Mouse (Mus musculus) central nervous system, embryonic 11.5 days (tissue): ENCODE measurements around the gene Crbn. TPM values are rescaled to one million over a fixed set of nuclear protein-coding genes. Genes with fewer than 3 reads are reported as not detected.

Experiments used
- polyA plus RNA-seq: library from polyadenylated mRNA; depleted of rRNA; stranded (reverse); fragments of >200 nt; gene quantifications from 2 replicates; pipeline ENCODE4 v1.2.3, GENCODE M21; 2012; rRNA removed

The Crbn gene
- 23.4 and 30.9 TPM in 2 replicates for polyA plus RNA-seq

GRCm38 (mm10) chr6:106799333-106800226 is at the start of gene Crbn:
Gene Crbn (minus strand): TSS chr6:106800077.

GRCm38 (mm10) chr6:106768640-106769289 is 31.1 kb downstream of the Crbn start, which contains the start of gene Trnt1:
Gene Trnt1 (plus strand): TSS chr6:106769120.

GRCm38 (mm10) chr6:106748887-106749388 is 50.9 kb downstream of the Crbn start, which contains the start of gene Il5ra:
Gene Il5ra (minus strand): TSS chr6:106749037.

Other genes starting within 250 kb of the Crbn start
- 0.02 and 0.05 TPM in 2 replicates for gene Il5ra, start 51.0 kb downstream of the Crbn start, polyA plus RNA-seq
- 42.2 and 43.6 TPM in 2 replicates for gene Trnt1, start 31.0 kb downstream of the Crbn start, polyA plus RNA-seq